Mouse (Mus musculus): ENCODE results near the gene Ttc23.

Ttc23 gene

GRCm38 (mm10) chr7:67800547-67800946 is 153.3 kb downstream of the Ttc23 start:
- no peak for DNase-seq (ENCODE audit: low read depth, low spot score)

GRCm38 (mm10) chr7:67801022-67801421 is 153.8 kb downstream of the Ttc23 start:
- DNase-seq (ENCODE audit: low read depth, low spot score) = no peak

GRCm38 (mm10) chr7:67803015-67803856 is 156.0 kb downstream of the Ttc23 start:
- DNase-seq (ENCODE audit: low read depth, low spot score) = peak; percentile 11

DNA sequence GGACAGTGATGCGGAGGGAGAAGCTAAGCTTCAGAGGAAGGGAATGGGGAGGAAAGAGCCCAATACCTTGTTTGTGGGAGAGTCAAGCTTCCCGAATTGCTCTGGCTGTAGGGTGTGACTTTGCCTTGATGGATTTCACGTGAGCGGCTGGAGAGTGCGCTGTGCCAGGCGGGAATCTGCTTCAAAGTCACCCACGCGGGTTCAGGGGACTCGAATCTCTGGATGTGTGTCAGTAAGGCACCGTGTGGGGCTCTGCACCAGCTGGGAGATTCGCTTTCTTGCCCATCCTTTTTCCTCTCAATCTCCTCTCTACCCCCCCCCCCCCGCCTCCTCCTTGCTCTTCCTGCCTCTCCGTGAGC is 156.6 kb downstream of the Ttc23 start:
- no peak for DNase-seq (ENCODE audit: low read depth, low spot score)
